23 mouse cellular contexts compared by ENCODE assay signal in genomic region chr17:47207471-47207870, GRCm38 (mm10).
DNase-seq lines count a peak whose midpoint lies in the region.
"Had no signal": no experiment of that assay in that cellular context is flagged by ENCODE, and none has a peak within 500 bp of the region (broad histone marks: within the 10 kb centered on the region; RNA-seq: fewer than 3 reads in every experiment).

No protein-coding gene starts in this region.

- H3K27me3 ChIP-seq in embryonic facial prominence, embryonic 10.5 days (replicated peaks; ENCODE audit: low read depth, poor library complexity, severe bottlenecking) = no peaks in the 10 kb centered on the region
- H3K27me3 ChIP-seq: CH12.LX, Patski had no signal

- H3K4me3 ChIP-seq in embryonic facial prominence, embryonic 10.5 days = no peak overlapping the region

- peaks cover 3% of the 10 kb centered on the region; the same call in 1 of the 2 replicates for H3K36me3 ChIP-seq in embryonic facial prominence, embryonic 10.5 days (replicated peaks)
- H3K36me3 ChIP-seq: G1E had no signal

- H3K27ac ChIP-seq in embryonic facial prominence, embryonic 10.5 days (replicated peaks) = no peak overlapping the region

- no peaks in the 10 kb centered on the region for H3K9me3 ChIP-seq in embryonic facial prominence, embryonic 10.5 days
- H3K9me3 ChIP-seq: G1E had no signal

- peaks cover 15% of the 10 kb centered on the region for H3K4me1 ChIP-seq in embryonic facial prominence, embryonic 10.5 days

- DNase-seq in ES-CJ7 (ENCODE audit: low read depth, low spot score) = peak; percentile 58
- DNase-seq in R1 (ENCODE audit: low read depth, low spot score) = peak; percentile 82
- DNase-seq in ZHBTc4 (ENCODE audit: low read depth, low spot score) = peak; percentile 44
- DNase-seq in c-Kit-positive CD71-positive TER-119-positive erythroid progenitor cells, embryonic 14.5 days (ENCODE audit: low spot score) = no peak
- no peak for DNase-seq in embryonic facial prominence, embryonic 10.5 days (ENCODE audit: low spot score)
- DNase-seq in cerebellum, postnatal 25 days = no peak
- DNase-seq: adrenal gland, adult 2 months; adrenal gland, adult 8-10 months; adrenal gland, postnatal 10 days; adrenal gland, postnatal 14 days; adrenal gland, postnatal 25 days; adrenal gland, postnatal 36 days; B cell, adult 2 months; cerebellum, adult 11 months; cerebellum, adult 11-12 months; cerebellum, adult 18-20 months; cerebellum, adult 2 months; cerebellum, adult 8-10 months; cerebellum, adult 9-10 months; cerebellum, adult 9-11 months had no signal

- WGBS in embryonic facial prominence, embryonic 10.5 days = 93% methylated on average over 4 of the region's 4 CpGs

Comparison
In these comparisons a context has a peak if more than half of its experiments do, and no peak if none do; other contexts are left out.
1. DNase-seq: peak in ES-CJ7 (single experiment), R1 (single experiment) and ZHBTc4 (single experiment); none in c-Kit-positive CD71-positive TER-119-positive erythroid progenitor cells, embryonic 14.5 days (single experiment), embryonic facial prominence, embryonic 10.5 days (single experiment) and cerebellum, postnatal 25 days (0 of 2).